Mouse (Mus musculus) inflammation-experienced regulatory T-cells, adult 6 months (primary cell): Measurements from ENCODE around the gene Evl. TPM values are rescaled to one million over a fixed set of nuclear protein-coding genes. Genes with fewer than 3 reads are reported as not detected.
A peak's percentile ranks its signal among the peaks of the same experiment; 100 is the strongest.
"Not testable (repeated sequence)": the region's sequence is repeated elsewhere in the genome, so short reads cannot be mapped to it uniquely, and the experiment has no call there.

Experiments
- ATAC-seq: one replicate; pipeline ENCODE4 v1.8.0; 2017
- polyA plus RNA-seq, 3 experiments: library from polyadenylated mRNA; unstranded; fragments of 100-300 nt; shearing (Covaris generic); gene quantifications; one replicate each; pipeline ENCODE4 v1.2.1; 2017

Gene Evl
- polyA plus RNA-seq, 3 experiments from 2014 or later: 124 to 306 (median 304) TPM

DNA sequence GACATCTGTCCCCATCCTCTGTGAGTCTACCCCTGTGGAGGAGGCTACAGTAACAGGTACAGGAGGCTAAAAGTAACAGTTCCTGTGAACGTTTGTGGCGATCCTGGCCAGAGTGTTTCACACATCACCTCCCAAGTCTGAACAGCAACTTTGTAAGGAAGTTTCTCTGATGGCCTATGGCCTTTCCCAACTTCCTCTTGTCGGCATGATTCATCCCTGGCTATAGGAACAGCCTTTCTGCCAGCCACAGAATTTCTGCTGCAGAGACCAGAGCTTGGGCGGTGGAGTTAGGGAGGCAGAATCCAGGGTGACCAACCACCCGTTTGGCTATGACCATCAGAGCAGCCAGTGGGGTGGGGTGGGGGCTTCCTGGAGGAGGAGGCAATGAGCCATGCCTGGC lies 145.5 kb downstream of the Evl start:
- ATAC-seq: no peak

DNA sequence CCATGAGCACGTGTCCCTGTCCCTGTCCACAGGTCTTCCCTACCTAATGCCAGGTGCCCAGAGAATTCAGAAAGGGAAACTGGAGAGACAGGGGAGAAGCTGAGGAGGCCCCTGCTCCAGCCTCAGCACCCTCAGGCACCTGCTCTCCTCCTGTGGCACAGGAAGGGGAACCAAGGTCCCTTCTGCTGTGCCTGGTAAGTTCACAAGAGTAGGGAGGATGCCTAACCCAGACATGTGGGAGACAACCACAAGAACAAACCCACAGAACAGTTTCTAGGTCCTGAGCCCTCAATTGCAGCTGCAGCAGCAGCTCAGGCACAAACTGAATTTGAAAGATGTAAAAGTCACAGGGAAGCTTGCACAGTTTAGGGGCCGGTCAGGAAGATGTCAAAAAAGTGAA lies 146.7 kb downstream of the Evl start:
- no peak for ATAC-seq

DNA sequence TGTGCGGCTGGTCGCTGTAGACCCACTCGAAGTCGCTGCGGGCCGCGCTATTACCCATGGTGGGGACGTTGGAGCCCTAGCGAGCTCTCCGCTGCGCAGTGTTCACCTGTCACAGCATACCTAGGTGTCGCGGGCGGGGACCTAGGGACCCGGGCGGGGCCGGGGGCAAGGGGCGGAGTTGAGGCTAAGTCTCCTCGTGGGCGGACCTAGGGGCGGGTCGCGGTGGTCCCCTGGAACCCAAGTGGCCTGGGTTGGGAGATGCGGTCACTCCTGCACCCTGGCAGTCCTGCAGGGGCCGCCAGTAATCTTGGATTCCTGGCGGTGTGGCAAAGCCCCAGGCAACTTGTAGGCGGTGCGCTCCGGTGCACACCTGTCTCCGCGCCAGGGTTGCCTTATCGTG lies 147.7 kb downstream of the Evl start, which contains the start of gene Degs2:
Gene Degs2 (minus strand): TSS at position 131 of the 400 bp plus-strand sequence.
- no peak for ATAC-seq

DNA sequence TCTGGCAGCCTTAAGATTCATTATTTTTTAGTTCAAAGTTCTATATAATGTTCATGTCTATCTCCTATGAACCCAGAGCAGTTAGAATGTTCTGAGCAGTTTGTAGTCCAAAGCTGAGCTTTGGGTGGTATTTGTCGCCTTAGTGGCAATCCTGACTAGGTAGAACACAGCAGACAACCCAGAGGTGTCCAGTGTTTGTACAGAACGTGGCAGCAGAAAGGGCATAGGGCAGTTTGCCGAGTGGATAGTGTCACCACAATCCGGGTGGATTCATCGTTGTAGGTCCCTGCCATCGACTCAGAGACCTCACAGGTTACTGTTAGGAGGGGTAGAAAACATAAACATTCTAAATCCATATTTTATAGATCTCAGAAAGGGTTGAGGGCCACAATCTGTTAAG lies 151.0 kb downstream of the Evl start:
- ATAC-seq: no peak

DNA sequence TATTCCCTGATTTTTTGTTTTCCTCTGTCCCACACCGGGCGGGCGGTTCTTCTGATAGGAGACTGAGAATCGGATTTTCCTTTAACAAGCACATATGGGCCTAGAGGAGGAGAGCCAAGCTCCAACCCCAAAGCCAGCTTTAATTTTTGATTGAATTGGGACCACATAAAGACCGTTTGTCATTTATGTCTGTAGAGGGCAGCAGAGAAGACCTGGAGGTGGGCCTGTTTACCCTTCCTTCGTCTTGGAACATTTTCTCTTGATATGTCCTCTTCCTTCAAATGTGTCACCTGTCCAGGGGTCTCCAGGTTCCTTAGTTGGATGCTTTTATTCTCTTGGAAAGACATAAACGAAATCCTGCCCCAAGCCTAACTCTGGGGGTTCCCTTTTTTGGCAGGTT lies 151.6 kb downstream of the Evl start:
- peak; percentile 32 for ATAC-seq

DNA sequence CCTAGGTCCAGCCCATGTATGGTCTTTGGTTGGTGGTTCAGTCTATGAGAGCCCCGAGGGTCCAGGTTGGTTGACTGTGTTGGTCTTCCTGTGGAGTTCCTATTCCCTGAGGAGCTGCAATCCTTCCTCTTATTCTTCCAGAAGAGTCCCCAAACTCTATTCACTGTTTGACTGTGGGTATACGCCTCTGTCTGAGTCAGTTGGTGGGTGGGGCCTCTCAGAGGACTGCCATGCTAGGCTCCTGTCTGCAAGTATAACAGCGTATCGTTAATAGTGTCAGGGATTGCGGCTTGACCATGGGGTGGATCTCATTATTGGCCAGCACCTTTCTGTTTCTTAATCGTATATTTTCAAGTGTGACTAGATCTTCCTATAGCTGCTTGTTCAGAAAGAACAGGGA lies 154.9 kb downstream of the Evl start:
- ATAC-seq: no peak

DNA sequence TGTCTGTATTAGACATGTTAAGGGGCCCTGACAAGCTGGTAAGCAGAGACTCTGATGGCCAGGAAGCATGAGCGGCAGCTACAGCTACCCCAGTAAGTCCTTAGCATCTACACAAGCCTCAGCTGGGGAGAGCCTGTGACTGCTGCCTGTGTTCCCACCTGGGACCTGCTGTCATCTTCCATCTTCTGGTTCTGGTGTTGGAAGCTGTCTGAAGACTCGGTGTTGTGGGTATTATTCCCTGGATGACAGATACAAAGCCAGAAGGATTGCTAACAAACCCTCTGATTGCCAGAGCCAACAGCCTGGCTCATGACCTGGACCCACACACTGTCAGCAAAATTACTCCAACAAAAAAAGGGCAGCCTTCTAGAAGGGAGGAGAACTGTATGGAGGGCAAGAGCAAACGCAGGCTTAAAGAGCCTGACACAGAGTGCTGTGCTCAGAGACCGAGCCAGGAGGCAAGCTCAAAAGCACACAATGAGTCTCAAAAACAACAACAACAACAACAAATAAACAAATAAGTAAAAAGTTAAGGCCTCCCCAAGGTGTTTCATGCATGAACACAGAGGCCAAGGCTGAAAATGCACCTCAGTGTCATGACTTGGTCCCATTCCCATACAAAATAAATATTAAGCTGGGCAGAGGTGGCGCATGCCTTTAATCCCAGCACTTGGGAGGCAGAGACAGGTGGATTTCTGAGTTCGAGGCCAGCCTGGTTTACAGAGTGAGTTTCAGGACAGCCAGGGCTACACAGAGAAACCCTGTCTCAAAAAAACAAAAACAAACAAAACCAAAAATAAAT lies 155.6 kb downstream of the Evl start:
- no peak for ATAC-seq

DNA sequence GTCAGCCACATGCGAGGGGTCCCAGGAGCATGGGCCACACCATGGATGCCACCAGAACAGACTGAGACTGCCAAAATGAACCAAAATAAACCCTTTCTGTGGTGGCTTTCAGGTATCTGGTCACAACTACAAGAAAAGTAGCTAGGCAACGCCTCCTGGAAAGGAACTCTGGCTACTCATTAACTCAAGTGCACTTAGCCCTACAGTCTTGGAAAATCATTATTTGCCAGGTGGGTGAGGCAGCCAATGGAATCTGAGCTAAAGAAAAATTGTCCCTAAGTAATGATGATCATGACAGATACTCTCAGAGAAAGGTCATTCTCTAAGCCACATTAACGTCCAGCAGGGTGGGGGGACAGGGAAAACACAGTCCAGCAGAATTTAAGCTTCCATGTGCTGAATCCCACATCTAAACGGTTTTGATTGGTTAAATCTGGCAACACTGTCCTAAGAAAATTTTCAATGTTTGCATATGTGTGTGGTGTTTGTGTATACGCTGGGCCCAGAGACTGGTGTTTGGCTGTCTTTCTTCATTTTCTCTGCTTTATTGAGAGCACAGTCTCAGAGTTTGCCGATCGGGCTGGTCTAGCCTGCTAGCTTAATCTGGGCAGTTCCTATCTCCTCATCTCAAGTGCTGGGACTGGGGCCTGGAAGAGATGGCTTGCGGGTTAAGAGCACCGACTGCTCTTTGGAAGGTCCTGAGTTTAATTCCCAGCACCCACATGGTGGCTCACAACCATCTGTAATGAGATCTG lies 156.5 kb downstream of the Evl start:
- ATAC-seq: no peak

DNA sequence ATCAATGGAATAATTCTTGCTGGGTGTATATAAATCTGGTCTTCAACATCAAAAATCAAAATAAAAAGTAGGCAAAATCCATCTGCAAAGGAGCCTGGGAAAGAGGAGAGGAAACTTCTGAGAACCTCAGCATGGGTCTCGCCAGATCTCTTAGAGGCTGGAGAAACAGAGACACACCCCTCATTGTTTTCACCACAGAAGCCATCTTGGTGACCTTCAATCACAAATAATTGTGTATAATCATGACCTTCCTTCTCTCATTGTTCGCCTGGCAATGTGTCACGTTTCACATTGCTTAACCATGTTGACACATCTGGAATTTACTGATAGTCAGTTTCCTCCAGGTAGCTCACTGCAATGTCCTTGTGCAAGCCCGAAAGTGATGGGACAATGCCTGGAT lies 158.0 kb downstream of the Evl start:
- no peak for ATAC-seq

DNA sequence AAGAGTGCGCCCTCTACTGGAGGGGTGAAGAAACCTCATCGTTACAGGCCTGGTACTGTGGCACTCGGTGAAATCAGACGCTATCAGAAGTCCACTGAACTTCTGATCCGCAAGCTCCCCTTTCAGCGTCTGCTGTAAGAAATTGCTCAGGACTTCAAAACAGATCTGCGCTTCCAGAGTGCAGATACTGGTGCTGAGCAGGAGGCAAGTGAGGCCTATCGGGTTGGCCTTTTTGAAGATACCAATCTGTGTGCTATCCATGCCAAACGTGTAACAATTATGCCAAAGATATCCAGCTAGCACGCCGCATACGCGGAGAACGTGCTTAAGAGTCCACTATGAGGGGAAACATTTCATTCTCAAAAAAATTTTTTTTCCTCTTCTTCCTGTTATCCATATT lies 159.5 kb downstream of the Evl start:
- not testable (repeated sequence) for ATAC-seq

DNA sequence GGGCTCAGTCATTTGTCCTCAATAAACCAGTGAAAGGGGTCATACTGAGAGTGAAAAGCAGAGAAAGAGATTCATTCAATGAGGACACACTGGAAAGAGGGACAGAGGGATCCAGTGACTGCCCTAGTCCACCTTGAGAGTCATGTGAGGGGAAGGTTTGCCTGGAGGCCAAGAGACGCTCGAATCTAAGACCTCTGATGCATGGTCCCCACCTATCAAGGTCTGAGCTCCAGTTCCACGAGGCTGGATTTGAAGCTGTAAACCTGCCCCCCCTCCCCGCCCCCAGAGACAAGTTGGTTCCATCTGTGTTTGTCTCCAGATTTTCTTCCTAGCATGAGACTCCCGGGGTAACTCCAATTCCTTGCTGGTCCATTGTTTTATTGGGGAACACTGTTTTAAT lies 161.3 kb downstream of the Evl start:
- no peak for ATAC-seq

DNA sequence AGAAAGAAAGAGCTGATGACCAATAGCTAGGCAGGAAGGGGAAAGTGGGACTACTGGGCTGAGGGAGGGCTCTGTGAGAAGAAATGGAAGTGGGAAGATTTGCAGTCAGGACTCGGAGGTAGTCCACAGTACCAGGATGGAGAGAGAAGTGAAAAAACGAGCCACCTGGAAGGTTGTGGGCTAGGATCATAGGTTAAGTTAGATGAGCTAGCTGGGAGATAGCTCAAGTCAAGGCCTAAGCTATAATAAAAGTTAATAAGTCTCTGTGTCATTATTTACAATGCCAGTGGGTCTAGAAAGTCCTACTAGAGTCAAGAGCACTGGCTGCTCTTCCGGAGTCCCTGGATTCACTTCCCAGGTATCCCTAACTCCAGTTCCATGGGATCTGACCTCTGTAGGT lies 164.0 kb downstream of the Evl start:
- ATAC-seq: no peak

DNA sequence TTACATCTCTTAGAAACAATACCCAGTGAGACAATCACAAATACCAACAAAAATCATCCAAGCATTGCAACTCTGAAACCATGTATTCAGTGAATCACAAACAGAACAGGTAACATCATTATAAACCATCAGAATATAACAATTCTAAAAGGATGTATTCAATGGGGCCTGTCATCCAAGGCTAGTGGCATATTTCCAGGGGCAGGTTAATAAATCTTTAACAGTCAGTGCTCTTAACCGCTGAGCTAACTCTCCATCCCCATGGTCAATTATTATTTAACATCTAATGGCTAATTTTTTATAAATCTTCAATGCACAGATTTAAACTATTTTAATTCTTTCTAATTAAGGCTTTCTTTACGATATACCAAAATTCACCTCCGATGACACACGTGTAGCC lies 167.9 kb downstream of the Evl start:
- no peak for ATAC-seq

DNA sequence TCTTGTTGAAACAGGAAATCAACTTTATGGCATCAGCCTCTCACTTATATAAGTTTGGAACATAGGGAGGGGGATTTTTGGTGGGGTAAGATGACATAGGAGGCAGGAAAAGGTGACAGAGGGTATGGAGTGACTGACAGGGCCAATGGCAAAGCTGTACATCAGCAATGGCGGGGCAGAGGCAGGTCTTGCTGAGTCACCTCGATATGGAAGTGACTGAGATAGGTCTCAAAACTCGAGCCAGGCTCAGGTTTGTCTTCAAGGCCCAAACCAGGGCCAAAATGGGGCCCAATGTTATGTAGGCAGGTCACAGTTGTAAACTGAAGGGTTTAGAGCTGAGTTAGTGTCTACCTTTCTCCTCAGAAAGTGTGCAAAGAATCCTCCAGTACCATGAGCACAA lies 169.3 kb downstream of the Evl start:
- ATAC-seq: no peak

DNA sequence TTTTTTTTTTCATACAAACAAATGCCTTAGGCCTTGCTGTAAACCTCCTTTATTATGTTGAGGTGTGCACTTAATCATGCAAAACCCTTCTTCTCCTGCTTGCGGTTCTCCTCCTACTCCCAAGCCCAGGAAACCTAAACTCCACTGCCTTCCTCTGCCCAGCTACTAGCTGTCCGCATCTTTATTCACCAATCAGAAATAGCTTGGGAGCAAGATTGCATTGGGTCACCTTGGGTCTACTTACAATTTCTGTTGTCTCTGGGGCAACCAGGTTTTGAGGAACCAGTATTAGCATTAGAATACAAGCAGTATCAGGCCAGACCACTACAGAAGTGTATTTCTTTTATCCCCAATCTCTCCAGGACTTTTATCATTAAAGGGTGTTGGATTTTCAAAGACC lies 179.9 kb downstream of the Evl start:
- ATAC-seq: no peak

DNA sequence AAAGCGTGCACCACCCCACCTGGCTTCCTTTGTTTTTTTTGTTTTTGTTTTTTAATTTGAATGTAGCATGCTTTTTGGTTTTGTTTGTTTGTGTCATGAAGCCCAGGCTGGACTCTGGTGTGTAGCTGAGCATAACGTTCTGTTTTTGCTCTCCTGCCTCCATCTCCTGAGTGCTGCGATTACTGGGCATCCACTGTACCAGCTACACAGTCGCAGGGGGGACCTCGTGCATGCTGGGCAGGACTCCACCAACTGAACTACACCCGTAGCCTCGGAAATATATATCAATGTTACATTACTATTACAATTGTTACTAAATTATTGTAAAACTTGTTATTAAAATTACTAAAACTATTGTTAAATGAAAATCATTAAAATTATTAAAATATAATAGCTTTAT lies 183.3 kb downstream of the Evl start:
- no peak for ATAC-seq

Other genes starting within 250 kb of the Evl start
- gene Hhipl1, start 248.4 kb upstream of the Evl start, polyA plus RNA-seq: not detected
- not detected for gene Cyp46a1, start 220.3 kb upstream of the Evl start, polyA plus RNA-seq
- gene Eml1, start 183.8 kb upstream of the Evl start, polyA plus RNA-seq: not detected
- 1 to 10 TPM; 2.1 to 9.6 (median 8.8) TPM for gene Degs2, start 147.6 kb downstream of the Evl start, polyA plus RNA-seq
- 10 to 100 TPM; 16.4 to 18.6 (median 17.1) TPM for gene Yy1, start 238.3 kb downstream of the Evl start, polyA plus RNA-seq